Comparison of ENCODE assay signal across 23 mouse cellular contexts in the genomic region with DNA sequence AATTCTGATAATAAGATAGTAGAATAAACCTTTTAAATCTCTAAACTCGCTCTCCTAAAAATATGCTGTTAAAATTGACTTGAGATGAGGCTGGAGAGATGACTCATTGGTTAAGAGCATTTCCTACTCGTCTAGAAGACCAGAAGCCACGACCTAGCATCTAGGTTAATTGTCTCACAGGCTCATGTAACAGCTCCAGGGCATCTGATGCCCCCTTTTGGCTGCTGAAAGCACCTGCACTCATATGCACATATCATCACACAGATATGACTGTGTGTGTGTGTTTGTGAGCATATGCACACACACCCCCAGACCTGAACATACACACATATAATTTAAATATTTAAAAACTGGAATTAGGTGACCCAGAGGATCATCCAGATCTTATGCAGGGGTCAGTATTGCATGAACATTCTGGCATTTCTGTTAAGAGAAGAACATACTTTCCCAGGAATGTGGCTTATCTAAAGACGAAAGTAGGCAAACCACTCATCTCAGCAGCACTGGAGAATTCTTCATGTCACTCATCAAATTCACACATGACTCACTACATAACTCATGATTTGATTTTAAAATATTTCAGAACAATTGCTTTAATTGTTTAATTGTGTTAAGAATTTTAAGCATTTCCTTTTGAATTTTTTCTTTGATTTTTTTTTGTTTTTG. TPM values are rescaled to one million over a fixed set of nuclear protein-coding genes. Genes with fewer than 3 reads are reported as not detected.
DNase-seq lines count a peak whose midpoint lies in the region; ATAC-seq and TF ChIP-seq lines count a peak whose summit lies in the region.
"Had no signal": no experiment of that assay in that cellular context is flagged by ENCODE, and none has a peak within 500 bp of the region (broad histone marks: within the 10 kb centered on the region; RNA-seq: fewer than 3 reads in every experiment).

No protein-coding gene starts in this region.

- H3K9me3 ChIP-seq in liver, embryonic 12.5 days (replicated peaks): no peaks in the 10 kb centered on the region
- H3K9me3 ChIP-seq: embryonic facial prominence, embryonic 12.5 days; heart, embryonic 15.5 days; limb, embryonic 10.5 days; midbrain, embryonic 13.5 days had no signal

- no peaks in the 10 kb centered on the region for H3K36me3 ChIP-seq in liver, adult 2 months (ENCODE audit: control insufficient read depth, insufficient read depth, low read length)
- no peaks in the 10 kb centered on the region for H3K36me3 ChIP-seq in liver, embryonic 12.5 days
- H3K36me3 ChIP-seq in thymus, adult 2 months (ENCODE audit: control insufficient read depth, insufficient read depth, low read length): no peaks in the 10 kb centered on the region
- H3K36me3 ChIP-seq: embryonic facial prominence, embryonic 12.5 days; heart, embryonic 15.5 days; limb, embryonic 10.5 days; midbrain, embryonic 13.5 days had no signal

- ATAC-seq in liver, embryonic 12.5 days: no peak
- ATAC-seq in megakaryocyte-erythroid progenitor cell, adult 5-6 weeks (replicated peaks; ENCODE audit: low FRiP score, low TSS enrichment, poor library complexity, severe bottlenecking): peak; percentile 43
- ATAC-seq: forebrain, embryonic 16.5 days; inflammation-experienced regulatory T-cells, adult 6 months; midbrain, embryonic 13.5 days had no signal

- TF ChIP-seq POLR2A in liver, adult 2 months (IDR thresholded peaks at IDR 0.05; ENCODE audit: extremely low read depth, insufficient read depth, low read length): no peak
- TF ChIP-seq POLR2A in thymus, adult 2 months (IDR thresholded peaks at IDR 0.05; ENCODE audit: control insufficient read depth, extremely low read depth, insufficient read depth, low read length, poor library complexity): no peak

- no peak overlapping the region for H3K4me2 ChIP-seq in liver, embryonic 12.5 days
- H3K4me2 ChIP-seq: embryonic facial prominence, embryonic 12.5 days; heart, embryonic 15.5 days; midbrain, embryonic 13.5 days had no signal

- peak; percentile 10 for DNase-seq in liver, adult 2 months (ENCODE audit: extremely low read depth, low read depth, low spot score)
- DNase-seq in A20 (ENCODE audit: low read depth, low spot score) (peak; percentile 11), MN1 (ENCODE audit: low spot score) (peak; percentile 27)
- no peak for DNase-seq in thymus, adult 2 months
- no peak for DNase-seq in c-Kit-positive CD71-positive TER-119-positive erythroid progenitor cells, embryonic 14.5 days (ENCODE audit: low spot score)
- DNase-seq: adrenal gland, postnatal 10 days; cerebellum, adult 18-20 months; heart, adult 2 months; retina, postnatal 1 day had no signal

- no peak overlapping the region for H3K9ac ChIP-seq in liver, adult 2 months (ENCODE audit: low read depth, low read length)
- H3K9ac ChIP-seq in liver, embryonic 12.5 days: no peak overlapping the region
- H3K9ac ChIP-seq: embryonic facial prominence, embryonic 12.5 days; heart, embryonic 15.5 days; midbrain, embryonic 13.5 days had no signal

- peaks cover 4% of the 10 kb centered on the region; the same call in 1 of the 2 replicates for H3K4me1 ChIP-seq in liver, adult 2 months (ENCODE audit: control insufficient read depth, insufficient read depth, low read length)
- H3K4me1 ChIP-seq in liver, embryonic 12.5 days: peaks cover 20% of the 10 kb centered on the region
- 0 out of 2 replicates have a peak, but pooled peaks cover 4% of the 10 kb centered on the region for H3K4me1 ChIP-seq in thymus, adult 2 months (replicated peaks; ENCODE audit: control insufficient read depth, insufficient read depth, low read length)

- TF ChIP-seq CTCF in liver, adult 2 months (IDR thresholded peaks at IDR 0.05; ENCODE audit: low read depth, low read length): peak; percentile 13; the same call in 1 of the 2 replicates
- no peak for TF ChIP-seq CTCF in thymus, adult 2 months (IDR thresholded peaks at IDR 0.05; ENCODE audit: borderline replicate concordance, control insufficient read depth, extremely low read depth, insufficient read depth, low read length, poor library complexity)

- WGBS in liver, adult 2 months: 83% methylated on average over 4 of the region's 4 CpGs
- 58% methylated on average over 4 of the region's 4 CpGs for WGBS in liver, embryonic 12.5 days (ENCODE audit: insufficient replicate concordance)
- WGBS in thymus, adult 2 months: 80% methylated on average over 4 of the region's 4 CpGs

- no peak overlapping the region for H3K27ac ChIP-seq in liver, adult 2 months (replicated peaks; ENCODE audit: insufficient read depth, low read depth, low read length)
- no peak overlapping the region for H3K27ac ChIP-seq in liver, embryonic 12.5 days
- H3K27ac ChIP-seq in thymus, adult 2 months (ENCODE audit: control insufficient read depth, insufficient read depth, low read length): no peak overlapping the region
- H3K27ac ChIP-seq: embryonic facial prominence, embryonic 12.5 days; heart, adult 2 months; heart, embryonic 15.5 days; kidney, postnatal 0 days; layer of hippocampus, adult 2 months; limb, embryonic 10.5 days; macrophage; midbrain, embryonic 13.5 days had no signal

- H3K27me3 ChIP-seq in liver, adult 2 months (ENCODE audit: control insufficient read depth, insufficient read depth, low read length): no peaks in the 10 kb centered on the region
- H3K27me3 ChIP-seq in liver, embryonic 12.5 days (replicated peaks): no peaks in the 10 kb centered on the region
- H3K27me3 ChIP-seq in thymus, adult 2 months (ENCODE audit: control insufficient read depth, insufficient read depth, low read length): no peaks in the 10 kb centered on the region
- H3K27me3 ChIP-seq: embryonic facial prominence, embryonic 12.5 days; heart, embryonic 15.5 days; midbrain, embryonic 13.5 days had no signal

- no peaks in the 10 kb centered on the region for H3K79me2 ChIP-seq in liver, adult 2 months (ENCODE audit: control insufficient read depth, insufficient read depth, low read length)

- no peak overlapping the region for H3K4me3 ChIP-seq in liver, adult 2 months (ENCODE audit: insufficient read depth, low read depth, low read length)
- no peak overlapping the region for H3K4me3 ChIP-seq in liver, embryonic 12.5 days
- H3K4me3 ChIP-seq in thymus, adult 2 months (ENCODE audit: control insufficient read depth, insufficient read depth, low read length): no peak overlapping the region
- H3K4me3 ChIP-seq: embryonic facial prominence, embryonic 12.5 days; heart, adult 2 months; heart, embryonic 15.5 days; layer of hippocampus, adult 2 months; limb, embryonic 10.5 days; midbrain, embryonic 13.5 days had no signal

RNA-seq across cellular contexts. Expression of gene Gtpbp10, which starts 1.8 kb away (rescaled TPM):
- 17.5 and 20.1 TPM in 2 replicates for total RNA-seq in liver, adult 2 months (2014; rRNA removed)
- 2.2 and 2.6 TPM in 2 replicates for polyA plus RNA-seq in liver, adult 2 months (2012; rRNA removed)
- polyA plus RNA-seq in liver, embryonic 12.5 days (2016; fragmentation: Nextera tagmentation; extraction: Ambion mirVana): 14.6 and 15.7 TPM in 2 replicates
- total RNA-seq in megakaryocyte-erythroid progenitor cell, adult 5-6 weeks (2014; fragmentation: Nextera tagmentation): 23.4 and 29.9 TPM in 2 replicates
- total RNA-seq in megakaryocyte-erythroid progenitor cell, adult 5-6 weeks (2017): 28.9 and 49.6 TPM in 2 replicates
- polyA plus RNA-seq in thymus, adult 2 months (2012; rRNA removed): 1.9 and 2.5 TPM in 2 replicates

RNA-seq across cellular contexts. Expression of gene Gm8773, which starts 12.4 kb away (rescaled TPM):
- not detected in 2 replicates for total RNA-seq in liver, adult 2 months (2014; rRNA removed)
- polyA plus RNA-seq in liver, adult 2 months (2012; rRNA removed): not detected in 2 replicates
- 0.44 and 0.57 TPM in 2 replicates for polyA plus RNA-seq in liver, embryonic 12.5 days (2016; fragmentation: Nextera tagmentation; extraction: Ambion mirVana)
- not detected in 2 replicates for total RNA-seq in megakaryocyte-erythroid progenitor cell, adult 5-6 weeks (2014; fragmentation: Nextera tagmentation)
- not detected in 2 replicates for total RNA-seq in megakaryocyte-erythroid progenitor cell, adult 5-6 weeks (2017)
- polyA plus RNA-seq in thymus, adult 2 months (2012; rRNA removed): 0.39 TPM in 1 of 2 replicates, not detected in the other
- total RNA-seq: gastrocnemius, adult 8-10 months; heart, adult 2 months; hematopoietic stem cell, adult 5-6 weeks; layer of hippocampus, adult 2 months; left cerebral cortex, adult 18-20 months had no signal
- polyA plus RNA-seq: macrophage had no signal

RNA-seq across cellular contexts. Expression of gene Cldn12, which starts 46.4 kb away (rescaled TPM):
- 66.4 and 76.7 TPM in 2 replicates for total RNA-seq in liver, adult 2 months (2014; rRNA removed)
- 56.0 and 60.0 TPM in 2 replicates for polyA plus RNA-seq in liver, adult 2 months (2012; rRNA removed)
- 10.0 and 10.8 TPM in 2 replicates for polyA plus RNA-seq in liver, embryonic 12.5 days (2016; fragmentation: Nextera tagmentation; extraction: Ambion mirVana)
- 0.52 and 2.0 TPM in 2 replicates for total RNA-seq in megakaryocyte-erythroid progenitor cell, adult 5-6 weeks (2014; fragmentation: Nextera tagmentation)
- total RNA-seq in megakaryocyte-erythroid progenitor cell, adult 5-6 weeks (2017): 1.6 and 3.4 TPM in 2 replicates
- polyA plus RNA-seq in thymus, adult 2 months (2012; rRNA removed): 3.4 and 5.2 TPM in 2 replicates

Comparison
In these comparisons a context has a peak if more than half of its experiments do, and no peak if none do; other contexts are left out.
1. DNase-seq: peak in liver, adult 2 months (single experiment), A20 (single experiment) and MN1 (single experiment); none in thymus, adult 2 months (single experiment) and c-Kit-positive CD71-positive TER-119-positive erythroid progenitor cells, embryonic 14.5 days (single experiment).